Mouse (Mus musculus): ENCODE measurements at regions not wholly inside any gene's neighbourhood (a gene's known extent, or its start where the extent isn't known, plus 50 kb on each side); places are given as distances from the start of the nearest gene placed in this dataset.

DNA sequence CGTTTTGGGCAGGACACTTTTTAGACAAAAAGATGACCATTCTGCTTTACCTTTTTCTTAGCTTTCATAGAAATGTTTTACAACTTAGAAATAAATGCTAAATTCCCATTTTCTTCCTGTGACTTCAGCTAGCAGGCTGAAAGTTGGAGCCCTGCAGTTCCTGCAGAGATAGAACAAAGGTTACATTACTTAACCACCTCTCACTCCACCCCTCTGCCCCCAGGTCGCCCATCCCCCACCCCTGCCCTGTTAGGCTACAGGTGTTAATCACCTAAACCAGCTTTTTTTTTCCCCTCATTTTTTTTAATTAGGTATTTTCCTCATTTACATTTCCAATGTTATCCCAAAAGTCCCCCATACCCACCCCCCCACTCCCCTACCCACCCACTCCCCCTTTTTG lies 498.1 kb upstream of the N6amt1 start:
- TF ChIP-seq CTCF (conservative IDR thresholded peaks at IDR 0.05 in 1 of 2, IDR thresholded peaks at IDR 0.05 in 1 of 2; ENCODE audit: low read depth in 2 of 2, low read length in 2 of 2) = no peak
- no peak for TF ChIP-seq ELF1 (IDR thresholded peaks at IDR 0.05; ENCODE audit: low read depth, low read length)
- TF ChIP-seq EP300 (IDR thresholded peaks at IDR 0.05; ENCODE audit: low read length) = no peak
- TF ChIP-seq ZNF384 (IDR thresholded peaks at IDR 0.05; ENCODE audit: low read depth, low read length) = no peak
- no peak for TF ChIP-seq ZMIZ1 (IDR thresholded peaks at IDR 0.05; ENCODE audit: low read depth, low read length)

Measured in CH12.LX (cell line).